In the genomic region with DNA sequence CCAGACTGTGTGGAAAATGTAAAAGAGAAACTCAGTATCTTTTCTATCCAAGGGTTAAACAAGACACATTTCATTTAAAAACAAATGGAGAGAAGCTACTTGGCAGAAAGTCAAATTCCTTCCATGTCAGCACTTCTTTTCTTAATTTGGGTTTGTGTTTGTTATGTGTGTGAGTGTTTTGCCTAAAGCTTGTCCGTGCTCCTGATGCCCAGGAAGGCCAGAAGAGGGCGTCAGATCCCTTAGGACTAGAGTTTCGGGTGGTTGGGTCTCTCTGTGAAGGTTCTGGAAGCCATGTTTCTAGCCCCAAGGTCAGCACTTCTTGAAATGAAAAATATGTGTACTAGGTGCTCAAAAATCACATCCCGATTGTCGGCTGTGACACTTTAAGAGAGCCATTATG, we compare ENCODE assay signal across 8 mouse cellular contexts. TPM values are rescaled to one million over a fixed set of nuclear protein-coding genes. Genes with fewer than 3 reads are reported as not detected.
DNase-seq lines count a peak whose midpoint lies in the region; ATAC-seq lines count a peak whose summit lies in the region.

No protein-coding gene starts in this region.

- no peaks in the 10 kb centered on the region for H3K9me3 ChIP-seq in hindbrain, embryonic 11.5 days (ENCODE audit: control insufficient read depth, low read length)
- no peaks in the 10 kb centered on the region for H3K9me3 ChIP-seq in hindbrain, embryonic 10.5 days
- no peaks in the 10 kb centered on the region for H3K9me3 ChIP-seq in embryonic facial prominence, embryonic 13.5 days
- H3K9me3 ChIP-seq in lung, embryonic 15.5 days, result no peaks in the 10 kb centered on the region

- H3K27me3 ChIP-seq in hindbrain, embryonic 11.5 days (ENCODE audit: control insufficient read depth, insufficient read depth, low read length), result peaks cover 17% of the 10 kb centered on the region
- H3K27me3 ChIP-seq in hindbrain, embryonic 10.5 days (ENCODE audit: insufficient read depth, poor library complexity, severe bottlenecking), result peaks cover 42% of the 10 kb centered on the region
- peaks cover 31% of the 10 kb centered on the region for H3K27me3 ChIP-seq in embryonic facial prominence, embryonic 13.5 days
- H3K27me3 ChIP-seq in lung, embryonic 15.5 days, result peaks cover 19% of the 10 kb centered on the region

- no peak for ATAC-seq in hindbrain, embryonic 11.5 days (ENCODE audit: low FRiP score)
- no peak for ATAC-seq in embryonic facial prominence, embryonic 13.5 days (ENCODE audit: insufficient number of reproducible peaks, insufficient read depth, low FRiP score, low TSS enrichment, low read depth)
- ATAC-seq in lung, embryonic 15.5 days (ENCODE audit: borderline replicate concordance, extremely low read depth, low FRiP score, low TSS enrichment), result no peak
- ATAC-seq in monocyte, adult 5-6 weeks (replicated peaks; ENCODE audit: insufficient number of reproducible peaks, low FRiP score, low TSS enrichment, poor library complexity, severe bottlenecking), result no peak

- H3K27ac ChIP-seq in hindbrain, embryonic 11.5 days (ENCODE audit: low read depth, low read length), result no peak overlapping the region
- H3K27ac ChIP-seq in hindbrain, embryonic 10.5 days, result no peak overlapping the region
- H3K27ac ChIP-seq in embryonic facial prominence, embryonic 13.5 days, result peak overlapping the region; percentile 16; the same call in 1 of the 2 replicates
- H3K27ac ChIP-seq in lung, embryonic 15.5 days, result no peak overlapping the region

- no peak overlapping the region for H3K4me3 ChIP-seq in hindbrain, embryonic 11.5 days (ENCODE audit: low read depth, low read length)
- H3K4me3 ChIP-seq in hindbrain, embryonic 10.5 days, result no peak overlapping the region
- no peak overlapping the region for H3K4me3 ChIP-seq in embryonic facial prominence, embryonic 13.5 days
- H3K4me3 ChIP-seq in lung, embryonic 15.5 days, result no peak overlapping the region

- no peak overlapping the region for H3K9ac ChIP-seq in hindbrain, embryonic 11.5 days (ENCODE audit: low read depth, low read length)
- H3K9ac ChIP-seq in embryonic facial prominence, embryonic 13.5 days, result no peak overlapping the region
- H3K9ac ChIP-seq in lung, embryonic 15.5 days, result no peak overlapping the region

- WGBS in hindbrain, embryonic 11.5 days, result 74% methylated on average over 5 of the region's 5 CpGs
- WGBS in hindbrain, embryonic 10.5 days, result 61% methylated on average over 5 of the region's 5 CpGs
- WGBS in embryonic facial prominence, embryonic 13.5 days, result 60% methylated on average over 5 of the region's 5 CpGs
- WGBS in lung, embryonic 15.5 days, result 53% methylated on average over 5 of the region's 5 CpGs

- no peak overlapping the region for H3K4me2 ChIP-seq in hindbrain, embryonic 11.5 days (replicated peaks; ENCODE audit: low read depth, low read length)
- H3K4me2 ChIP-seq in embryonic facial prominence, embryonic 13.5 days, result 0 out of 2 replicates have a peak overlapping the region, but pooled peaks have one; percentile 26
- H3K4me2 ChIP-seq in lung, embryonic 15.5 days, result peak overlapping the region; percentile 29; the same call in 1 of the 2 replicates

- DNase-seq in hindbrain, embryonic 11.5 days (ENCODE audit: low spot score), result peak; percentile 43
- DNase-seq in hindbrain, embryonic 10.5 days (ENCODE audit: low spot score), result no peak
- DNase-seq in ES-CJ7 (ENCODE audit: low read depth, low spot score), result peak; percentile 60
- no peak for DNase-seq in cerebellum, adult 18-20 months
- DNase-seq in ovary, postnatal 10 days (ENCODE audit: low spot score), result no peak

- no peaks in the 10 kb centered on the region for H3K36me3 ChIP-seq in hindbrain, embryonic 11.5 days (ENCODE audit: control insufficient read depth, insufficient read depth, low read length)
- H3K36me3 ChIP-seq in hindbrain, embryonic 10.5 days, result no peaks in the 10 kb centered on the region
- H3K36me3 ChIP-seq in embryonic facial prominence, embryonic 13.5 days, result no peaks in the 10 kb centered on the region
- H3K36me3 ChIP-seq in lung, embryonic 15.5 days, result no peaks in the 10 kb centered on the region

- no peaks in the 10 kb centered on the region for H3K4me1 ChIP-seq in hindbrain, embryonic 11.5 days (replicated peaks; ENCODE audit: control insufficient read depth, insufficient read depth, low read length)
- H3K4me1 ChIP-seq in hindbrain, embryonic 10.5 days (replicated peaks), result peaks cover 41% of the 10 kb centered on the region
- H3K4me1 ChIP-seq in embryonic facial prominence, embryonic 13.5 days, result peaks cover 61% of the 10 kb centered on the region
- H3K4me1 ChIP-seq in lung, embryonic 15.5 days, result peaks cover 57% of the 10 kb centered on the region

RNA-seq across cellular contexts. Expression of a gene that starts 15.8 kb away (rescaled TPM):
- polyA plus RNA-seq in hindbrain, embryonic 11.5 days (2014; fragmentation: Nextera tagmentation; extraction: Ambion mirVana), result 4.2 and 5.6 TPM in 2 replicates
- polyA plus RNA-seq in hindbrain, embryonic 10.5 days (2016; fragmentation: Nextera tagmentation; extraction: Ambion mirVana), result 4.5 and 5.2 TPM in 2 replicates
- 6.6 and 6.9 TPM in 2 replicates for polyA plus RNA-seq in embryonic facial prominence, embryonic 13.5 days (2015; fragmentation: Nextera tagmentation; extraction: Ambion mirVana)
- 48.9 and 54.9 TPM in 2 replicates for polyA plus RNA-seq in lung, embryonic 15.5 days (2015; fragmentation: Nextera tagmentation; extraction: Ambion mirVana)
- 1.8 to 7.6 TPM (median 4.1 TPM) in 3 replicates for total RNA-seq in monocyte, adult 5-6 weeks (2017)

Comparison
In these comparisons a context has a peak if more than half of its experiments do, and no peak if none do; other contexts are left out.
1. DNase-seq: peak in hindbrain, embryonic 11.5 days (single experiment) and ES-CJ7 (single experiment); none in hindbrain, embryonic 10.5 days (single experiment), cerebellum, adult 18-20 months (0 of 2) and ovary, postnatal 10 days (single experiment).